Mouse (Mus musculus): ENCODE data around the gene Polr3e. TPM values are rescaled to one million over a fixed set of nuclear protein-coding genes. Genes with fewer than 3 reads are reported as not detected.

The Polr3e gene
- 8.8 and 10.4 TPM in 2 replicates for polyA plus RNA-seq (2012; rRNA removed)

GRCm38 (mm10) chr7:120917592-120918461 is at the start of gene Polr3e:
Polr3e (plus strand) TSS chr7:120917744.

GRCm38 (mm10) chr7:120982200-120982841 is 64.8 kb downstream of the Polr3e start, which contains the start of the genes Cdr2 and Mfsd13b:
Cdr2 (minus strand) TSS chr7:120982312.
Mfsd13b (plus strand) TSS chr7:120982509.

Other genes with a start within 250 kb of the Polr3e start
- gene Pdzd9, start 247.4 kb upstream of the Polr3e start, polyA plus RNA-seq (2012; rRNA removed), result 0.06 TPM in 1 of 2 replicates, not detected in the other
- gene Mosmo, start 240.1 kb upstream of the Polr3e start, polyA plus RNA-seq (2012; rRNA removed), result 10.3 and 10.6 TPM in 2 replicates
- gene Vwa3a, start 178.4 kb upstream of the Polr3e start, polyA plus RNA-seq (2012; rRNA removed), result 0.02 and 0.03 TPM in 2 replicates
- gene Gm5737, start 105.4 kb upstream of the Polr3e start, polyA plus RNA-seq (2012; rRNA removed), result not detected in 2 replicates
- 28.6 and 30.2 TPM in 2 replicates for gene Eef2k, start 74.9 kb upstream of the Polr3e start, polyA plus RNA-seq (2012; rRNA removed)
- 89.4 and 102 TPM in 2 replicates for gene Cdr2, start 64.6 kb downstream of the Polr3e start, polyA plus RNA-seq (2012; rRNA removed)
- gene Mfsd13b, start 64.8 kb downstream of the Polr3e start, polyA plus RNA-seq (2012; rRNA removed), result 0.01 and 0.05 TPM in 2 replicates
- gene Mettl9, start 116.7 kb downstream of the Polr3e start, polyA plus RNA-seq (2012; rRNA removed), result 19.4 and 21.3 TPM in 2 replicates
- gene Igsf6, start 156.8 kb downstream of the Polr3e start, polyA plus RNA-seq (2012; rRNA removed), result 4.2 and 7.0 TPM in 2 replicates
- gene Otoa, start 163.9 kb downstream of the Polr3e start, polyA plus RNA-seq (2012; rRNA removed), result 0.02 and 0.05 TPM in 2 replicates